Comparison of ENCODE assay signal across 9 mouse cellular contexts in the genomic region with DNA sequence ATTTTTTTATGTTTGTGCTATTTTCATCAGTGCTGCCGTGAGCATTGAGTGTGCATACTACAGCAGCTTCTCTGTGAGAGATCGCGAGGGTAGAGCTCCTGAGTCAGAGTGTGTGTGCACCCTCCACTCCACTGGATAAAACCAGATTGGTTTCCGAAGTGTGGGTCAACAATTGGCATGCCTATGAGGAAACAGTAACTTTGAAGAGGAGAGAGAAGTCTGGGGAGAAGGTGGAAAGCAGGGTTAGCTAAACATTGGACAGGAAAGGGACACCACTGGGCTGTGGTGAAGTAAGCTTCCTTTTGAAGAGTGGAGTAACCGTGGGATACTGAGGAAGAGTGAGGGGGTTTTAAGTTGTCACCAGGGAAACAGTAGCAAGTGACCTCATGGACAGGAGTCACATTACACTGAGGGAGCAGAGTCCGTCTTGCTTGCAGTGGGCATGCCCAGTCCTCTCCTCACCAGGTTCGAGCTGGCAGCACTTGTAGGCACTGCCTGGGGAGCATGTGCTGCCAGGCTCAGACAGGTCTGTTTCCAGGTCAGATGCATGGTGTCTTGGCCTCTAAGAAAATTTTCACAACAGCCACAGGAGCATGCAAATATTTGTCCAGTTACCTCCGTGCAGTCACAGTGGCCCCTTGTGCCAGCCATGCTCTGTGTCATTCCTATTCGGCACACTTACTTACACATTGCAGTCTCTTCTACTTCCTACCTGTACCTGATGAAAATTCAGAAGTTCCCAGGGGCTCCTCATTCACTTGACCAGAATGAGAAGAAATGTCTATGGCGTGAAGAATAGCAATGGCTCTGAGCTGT. TPM values are rescaled to one million over a fixed set of nuclear protein-coding genes. Genes with fewer than 3 reads are reported as not detected.
DNase-seq lines count a peak whose midpoint lies in the region; ATAC-seq and TF ChIP-seq lines count a peak whose summit lies in the region.
"Had no signal": no experiment of that assay in that cellular context is flagged by ENCODE, and none has a peak within 500 bp of the region (broad histone marks: within the 10 kb centered on the region; RNA-seq: fewer than 3 reads in every experiment).

No protein-coding gene starts in this region.

- TF ChIP-seq POLR2A in olfactory bulb, adult 2 months (IDR thresholded peaks at IDR 0.05; ENCODE audit: insufficient read depth, low read depth, low read length) = no peak

- H3K4me1 ChIP-seq in heart, embryonic 15.5 days (replicated peaks) = peaks cover 58% of the 10 kb centered on the region
- H3K4me1 ChIP-seq in lung, embryonic 15.5 days = peaks cover 19% of the 10 kb centered on the region
- H3K4me1 ChIP-seq in intestine, embryonic 16.5 days (ENCODE audit: control insufficient read depth, insufficient read depth, low read length) = peaks cover 14% of the 10 kb centered on the region
- peaks cover 28% of the 10 kb centered on the region for H3K4me1 ChIP-seq in olfactory bulb, adult 2 months (ENCODE audit: control insufficient read depth, insufficient read depth, low read length)

- no peaks in the 10 kb centered on the region for H3K27me3 ChIP-seq in heart, embryonic 15.5 days
- no peaks in the 10 kb centered on the region for H3K27me3 ChIP-seq in lung, embryonic 15.5 days
- H3K27me3 ChIP-seq in intestine, embryonic 16.5 days (replicated peaks; ENCODE audit: control insufficient read depth, insufficient read depth, low read length) = no peaks in the 10 kb centered on the region

- H3K36me3 ChIP-seq in heart, embryonic 15.5 days = peaks cover 4% of the 10 kb centered on the region; the same call in 1 of the 2 replicates
- no peaks in the 10 kb centered on the region for H3K36me3 ChIP-seq in lung, embryonic 15.5 days
- H3K36me3 ChIP-seq in intestine, embryonic 16.5 days (ENCODE audit: control insufficient read depth, insufficient read depth, low read length) = no peaks in the 10 kb centered on the region

- no peak overlapping the region for H3K9ac ChIP-seq in heart, embryonic 15.5 days
- H3K9ac ChIP-seq in lung, embryonic 15.5 days = no peak overlapping the region
- H3K9ac ChIP-seq in intestine, embryonic 16.5 days (ENCODE audit: low read depth, low read length) = no peak overlapping the region

- no peak for TF ChIP-seq CTCF in olfactory bulb, adult 2 months (IDR thresholded peaks at IDR 0.05; ENCODE audit: insufficient read depth, low read depth, low read length)

- no peak overlapping the region for H3K4me3 ChIP-seq in heart, embryonic 15.5 days
- H3K4me3 ChIP-seq in lung, embryonic 15.5 days = no peak overlapping the region
- H3K4me3 ChIP-seq in intestine, embryonic 16.5 days (ENCODE audit: low read length) = no peak overlapping the region
- H3K4me3 ChIP-seq in olfactory bulb, adult 2 months (ENCODE audit: insufficient read depth, low read depth, low read length) = no peak overlapping the region

- H3K4me2 ChIP-seq in heart, embryonic 15.5 days = peak overlapping the region; percentile 6; the same call in 1 of the 2 replicates
- no peak overlapping the region for H3K4me2 ChIP-seq in lung, embryonic 15.5 days
- H3K4me2 ChIP-seq in intestine, embryonic 16.5 days (ENCODE audit: low read depth, low read length) = no peak overlapping the region

- ATAC-seq in heart, embryonic 15.5 days (replicated peaks; ENCODE audit: insufficient number of reproducible peaks, insufficient read depth, low FRiP score, low read depth) = no peak; the same call in 1 of the 2 replicates
- ATAC-seq in lung, embryonic 15.5 days (ENCODE audit: borderline replicate concordance, extremely low read depth, low FRiP score, low TSS enrichment) = peak; percentile 60; the same call in 1 of the 2 replicates
- peak; percentile 68; the same call in 1 of the 2 replicates for ATAC-seq in intestine, embryonic 16.5 days

- peaks cover 4% of the 10 kb centered on the region; the same call in 1 of the 2 replicates for H3K9me3 ChIP-seq in heart, embryonic 15.5 days (replicated peaks)
- no peaks in the 10 kb centered on the region for H3K9me3 ChIP-seq in lung, embryonic 15.5 days
- no peaks in the 10 kb centered on the region for H3K9me3 ChIP-seq in intestine, embryonic 16.5 days (ENCODE audit: control insufficient read depth, low read length)

- no peak for DNase-seq in heart, adult 8-10 months (ENCODE audit: low spot score)
- DNase-seq in lung, postnatal 10 days = no peak
- DNase-seq in frontal cortex, postnatal 14 days (ENCODE audit: low spot score in 2 of 2) = no peak
- DNase-seq: cerebellum, adult 9-11 months; right cerebral cortex, postnatal 14 days had no signal

- H3K27ac ChIP-seq in heart, embryonic 15.5 days = peak overlapping the region; percentile 43
- H3K27ac ChIP-seq in lung, embryonic 15.5 days = no peak overlapping the region
- no peak overlapping the region for H3K27ac ChIP-seq in intestine, embryonic 16.5 days (ENCODE audit: low read length)
- 0 out of 2 replicates have a peak overlapping the region, but pooled peaks have one; percentile 3 for H3K27ac ChIP-seq in olfactory bulb, adult 2 months (ENCODE audit: insufficient read depth, low read depth, low read length)

- 46% methylated on average over 10 of the region's 10 CpGs for WGBS in heart, embryonic 15.5 days
- WGBS in lung, embryonic 15.5 days = 47% methylated on average over 10 of the region's 10 CpGs
- 59% methylated on average over 10 of the region's 10 CpGs for whole genome bisulfite sequencing in intestine, embryonic 16.5 days
- WGBS in olfactory bulb, adult 2 months = 46% methylated on average over 10 of the region's 10 CpGs

RNA-seq across cellular contexts. Expression of gene Fyn, which starts 37.5 kb away (rescaled TPM):
- polyA plus RNA-seq in heart, embryonic 15.5 days (2015; fragmentation: Nextera tagmentation; extraction: Ambion mirVana) = 12.7 and 17.2 TPM in 2 replicates
- 10 to 100 TPM; 22.4 to 27.6 (median 24.2) TPM for total RNA-seq in heart, adult 8-10 months (2022)
- polyA plus RNA-seq in lung, embryonic 15.5 days (2015; fragmentation: Nextera tagmentation; extraction: Ambion mirVana) = 19.0 and 21.4 TPM in 2 replicates
- 14.5 and 16.1 TPM in 2 replicates for polyA plus RNA-seq in intestine, embryonic 16.5 days (2015; fragmentation: Nextera tagmentation; extraction: Ambion mirVana)
- polyA plus RNA-seq in olfactory bulb, adult 2 months (2012; ENCODE audit: insufficient read depth, insufficient read length, low replicate concordance, missing spikeins) = 322 TPM in 1 of 2 replicates, not detected in the other

Comparison
In these comparisons a context has a peak if more than half of its experiments do, and no peak if none do; other contexts are left out.
1. H3K27ac ChIP-seq: peak in heart, embryonic 15.5 days (single experiment) and olfactory bulb, adult 2 months (single experiment); none in lung, embryonic 15.5 days (single experiment) and intestine, embryonic 16.5 days (single experiment).